Mouse (Mus musculus) spleen, postnatal 14 days (tissue): ENCODE measurements at regions not wholly inside any gene's neighbourhood (a gene's known extent, or its start where the extent isn't known, plus 50 kb on each side); places are given as distances from the start of the nearest gene placed in this dataset.

ENCODE experiments used
- DNase-seq, 2 experiments: peaks; one replicate each; pipeline ENCODE4 v3.0.0; 2021 to 2022; ENCODE audit warnings: low spot score in 2 of 2

DNA sequence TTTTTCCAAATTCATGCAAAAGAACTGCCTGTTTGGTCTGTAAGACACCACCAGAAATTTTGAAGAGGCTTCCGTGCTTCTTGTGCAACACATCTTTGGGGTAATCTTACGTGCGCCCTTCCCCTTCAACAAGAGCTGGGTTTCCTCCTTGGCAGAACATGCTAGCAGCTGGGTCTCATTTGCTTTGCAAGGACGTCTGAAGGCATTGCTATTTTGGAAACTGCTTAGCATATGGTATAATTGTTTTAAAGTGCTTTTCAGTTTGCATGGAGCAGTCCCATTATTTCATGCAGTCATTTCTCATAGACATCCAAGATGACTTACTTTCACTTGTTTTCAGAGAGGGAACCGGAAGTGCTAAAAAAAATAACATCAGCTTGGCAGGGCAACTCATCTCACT, 336.8 kb upstream of the Ubash3b start:
- DNase-seq, result no peak

DNA sequence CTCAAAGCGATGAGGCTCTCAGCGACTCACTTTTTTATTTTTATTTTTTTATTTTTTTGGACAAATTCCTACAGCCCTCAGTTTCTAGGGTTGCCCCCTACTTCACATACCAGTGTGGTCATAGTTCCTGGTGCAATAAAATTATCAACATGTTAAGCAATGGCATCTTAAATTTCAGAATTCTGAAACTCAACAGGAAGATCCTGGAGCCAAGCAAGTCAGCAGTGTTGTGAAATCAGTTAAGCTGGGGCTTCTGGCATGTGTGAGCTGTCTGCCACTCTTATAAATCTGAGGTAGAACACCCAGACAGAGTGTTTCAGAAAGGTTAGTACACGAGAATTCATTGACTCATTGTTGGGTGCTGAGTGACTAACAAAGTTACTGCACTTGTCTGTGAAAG, 328.6 kb upstream of the Ubash3b start:
- DNase-seq, result no peak

DNA sequence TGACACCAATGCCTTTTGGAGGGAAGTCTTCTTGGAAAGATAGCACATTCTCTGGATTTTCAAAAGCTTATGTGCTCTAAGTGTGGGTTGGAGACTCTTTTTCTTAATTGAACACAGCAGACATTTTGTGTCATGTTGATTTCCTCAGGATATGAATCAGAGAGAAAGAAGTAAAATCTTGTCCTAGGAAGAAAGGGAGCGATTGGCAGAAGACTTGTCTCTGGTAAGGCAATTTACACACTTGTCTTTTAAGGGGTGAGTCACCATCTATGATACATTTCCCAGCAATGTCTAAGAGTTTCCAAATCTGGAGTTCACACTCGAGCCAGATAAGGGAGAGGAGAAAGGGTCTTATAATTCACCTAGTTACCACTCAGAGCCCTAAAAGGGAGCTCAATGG, 326.5 kb upstream of the Ubash3b start:
- no peak for DNase-seq

DNA sequence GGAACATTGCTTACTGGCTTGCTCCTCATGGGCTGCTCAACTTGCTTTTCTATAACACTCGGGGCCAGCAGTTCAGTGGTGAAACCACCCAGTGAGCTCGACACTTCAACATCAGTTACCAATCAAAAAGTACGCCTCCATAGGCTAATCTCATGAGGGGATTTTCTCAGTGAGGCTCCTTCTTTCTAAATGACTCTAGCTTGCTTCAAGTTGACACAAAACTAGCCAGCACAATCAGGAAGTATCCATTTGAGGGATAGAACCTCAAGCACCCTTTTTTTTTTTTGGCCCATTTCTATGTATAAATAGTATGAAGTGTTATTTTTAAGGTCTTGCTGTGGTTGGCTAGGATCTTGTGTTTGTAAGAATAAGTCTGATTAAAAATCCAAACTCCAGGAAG, 321.7 kb upstream of the Ubash3b start:
- no peak for DNase-seq

DNA sequence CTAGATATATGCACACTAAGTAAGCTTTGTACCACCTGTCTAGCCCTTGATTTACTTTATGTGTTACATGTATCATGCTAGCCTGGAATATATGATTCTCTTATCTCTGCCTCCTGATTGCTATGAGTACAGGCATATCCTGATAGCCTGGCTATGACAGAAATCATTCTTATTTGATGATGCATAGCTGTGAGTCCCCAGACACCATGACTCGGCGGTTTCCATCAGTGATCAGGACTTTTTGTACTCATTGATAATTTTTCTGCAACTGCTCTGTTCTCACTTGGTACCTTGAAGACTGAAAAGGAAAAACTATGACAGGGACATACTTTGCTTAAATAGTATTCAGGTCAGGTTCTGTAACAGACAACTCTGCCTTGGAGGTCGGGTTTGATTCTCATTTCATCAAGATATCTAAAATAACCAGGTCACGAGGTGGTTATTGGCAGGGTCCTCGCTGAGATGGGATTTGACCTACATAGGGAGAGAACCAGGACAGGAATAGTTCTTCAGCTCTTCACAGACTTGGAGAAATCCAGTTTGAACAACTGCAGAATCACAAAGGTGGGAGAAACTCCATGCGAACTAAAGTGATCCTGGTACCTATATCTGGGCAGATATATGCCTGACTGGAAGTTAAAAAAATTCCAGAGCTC, 320.2 kb upstream of the Ubash3b start:
- DNase-seq, result no peak

DNA sequence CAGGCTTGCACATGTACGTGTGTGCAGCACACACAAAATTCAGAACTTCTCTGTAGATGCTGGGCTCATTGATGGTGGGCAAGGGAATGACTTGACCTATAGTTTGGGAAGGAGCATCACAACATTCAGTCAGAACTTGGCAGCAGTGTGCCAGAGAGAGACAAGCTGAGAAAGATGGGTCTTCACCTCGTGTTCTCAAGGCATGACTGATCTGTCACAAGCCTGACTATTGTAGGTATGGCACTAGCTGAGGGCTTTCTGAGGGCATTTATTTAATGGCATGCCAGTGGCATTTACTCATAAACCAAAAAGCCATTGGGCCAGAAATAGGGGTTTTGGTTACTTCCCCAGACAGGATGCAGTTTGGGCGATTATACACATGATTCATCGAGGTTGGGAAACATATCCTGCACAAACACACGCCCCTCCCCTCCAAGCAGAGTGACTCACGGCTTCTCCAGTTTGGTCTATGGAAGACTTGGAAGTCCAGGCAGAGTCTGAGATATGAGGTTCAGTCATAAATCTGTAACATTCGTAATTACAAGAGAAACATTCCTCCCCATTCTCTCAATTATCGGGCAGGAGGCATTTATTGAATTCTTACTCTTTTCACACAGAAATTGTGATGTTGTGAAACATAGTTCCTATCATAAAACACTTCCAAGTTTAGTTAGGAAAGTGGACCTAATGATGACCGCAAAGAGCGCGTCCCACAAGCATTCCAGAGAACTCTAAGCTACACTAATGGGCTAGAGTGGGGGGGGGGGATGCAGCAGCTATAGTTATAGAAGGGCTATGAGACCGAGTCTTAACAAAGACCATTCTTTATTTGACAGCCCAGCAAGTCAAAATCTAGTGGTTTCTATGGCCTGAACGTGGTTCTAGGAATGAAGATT, 318.6 kb upstream of the Ubash3b start:
- no peak for DNase-seq

DNA sequence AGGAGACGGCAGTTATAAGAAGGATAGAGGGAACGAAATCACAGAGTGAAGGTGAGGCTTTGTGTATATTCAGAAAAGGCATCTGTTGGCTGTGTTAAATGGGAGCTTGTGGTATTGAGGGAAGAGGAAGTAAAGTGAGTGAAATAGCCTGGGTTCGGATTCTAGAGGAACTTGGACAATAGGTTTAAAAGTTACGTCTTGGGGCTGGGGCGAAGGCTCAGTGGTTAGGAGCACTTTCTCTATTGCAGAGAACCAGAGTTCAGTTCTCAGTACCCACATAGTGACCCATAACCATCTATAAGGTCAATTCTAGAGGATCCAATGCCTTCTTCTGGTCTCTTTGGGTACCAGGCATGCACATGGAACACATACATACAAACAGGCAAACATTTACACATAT, 317.6 kb upstream of the Ubash3b start:
- no peak for DNase-seq

DNA sequence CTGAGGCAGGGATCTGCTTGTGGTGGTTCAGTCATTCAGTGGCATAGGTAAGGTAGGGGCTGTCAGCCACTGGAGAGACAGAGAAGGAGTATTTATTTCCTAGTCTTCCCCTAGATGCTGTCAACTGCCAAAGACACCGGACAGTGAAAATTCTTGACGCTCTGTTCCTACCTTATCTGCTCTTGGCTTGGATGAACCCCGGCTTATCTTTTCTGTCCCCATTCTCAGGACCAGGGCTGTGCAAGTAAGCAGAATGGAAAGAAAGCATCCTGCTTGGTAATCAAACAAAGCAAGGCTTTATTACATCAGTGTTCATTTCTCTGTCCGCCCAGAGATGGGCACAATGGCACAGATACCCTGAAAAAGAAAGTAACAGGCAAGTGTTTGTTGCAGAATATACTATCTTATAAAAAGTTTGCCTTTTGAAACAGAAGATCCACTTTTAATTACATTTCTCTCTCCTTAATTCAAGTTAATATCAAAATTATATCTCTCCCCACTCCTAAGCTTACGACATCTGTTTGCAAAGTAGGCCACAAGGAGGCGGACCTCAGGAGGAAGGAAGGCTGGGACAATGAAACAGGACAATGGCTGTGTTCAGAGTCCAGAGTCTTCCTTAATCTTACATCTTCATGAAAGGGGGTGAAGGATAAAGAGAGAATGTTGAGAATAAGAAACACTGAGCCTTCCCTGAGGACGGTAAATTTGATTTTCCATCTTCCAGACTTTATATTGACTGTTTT, 316.8 kb upstream of the Ubash3b start:
- DNase-seq, result no peak

DNA sequence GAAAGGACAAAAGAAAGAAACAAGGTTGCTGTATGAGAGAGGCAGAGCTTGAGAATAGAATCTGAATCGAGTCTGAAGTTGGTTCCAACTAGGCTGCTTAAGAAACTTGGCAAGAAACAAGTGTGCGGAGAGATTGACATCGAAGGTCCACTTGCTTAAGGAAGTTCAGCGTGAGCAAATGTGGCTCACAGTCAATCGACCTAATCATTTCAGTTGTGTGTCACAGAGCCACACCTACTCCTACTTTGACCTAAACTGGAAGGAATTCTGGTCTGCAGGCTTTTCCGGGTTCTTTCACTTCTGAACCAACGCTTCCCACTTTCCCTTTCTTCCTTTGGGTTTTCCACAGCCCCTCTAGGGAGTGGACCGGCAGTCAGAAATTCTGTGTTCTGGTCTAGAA, 313.8 kb upstream of the Ubash3b start:
- DNase-seq, result no peak

DNA sequence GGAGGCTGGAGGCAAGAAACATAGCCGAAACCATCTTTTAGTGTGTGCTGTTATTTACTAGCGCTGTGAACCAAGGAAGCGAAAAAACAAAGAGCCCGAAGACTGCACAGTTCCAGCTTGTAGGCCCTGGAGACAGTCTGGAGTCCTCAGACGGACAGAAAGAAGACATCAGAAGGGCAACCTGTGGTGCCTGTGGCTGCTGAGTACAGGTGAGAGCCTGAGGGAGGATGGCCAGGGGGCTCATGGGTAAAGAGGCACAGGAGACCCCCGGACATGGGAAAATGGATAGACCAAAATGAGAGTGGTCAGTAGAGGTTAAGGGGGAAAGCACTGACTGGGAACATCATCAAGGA, 313.4 kb upstream of the Ubash3b start:
- no peak for DNase-seq

DNA sequence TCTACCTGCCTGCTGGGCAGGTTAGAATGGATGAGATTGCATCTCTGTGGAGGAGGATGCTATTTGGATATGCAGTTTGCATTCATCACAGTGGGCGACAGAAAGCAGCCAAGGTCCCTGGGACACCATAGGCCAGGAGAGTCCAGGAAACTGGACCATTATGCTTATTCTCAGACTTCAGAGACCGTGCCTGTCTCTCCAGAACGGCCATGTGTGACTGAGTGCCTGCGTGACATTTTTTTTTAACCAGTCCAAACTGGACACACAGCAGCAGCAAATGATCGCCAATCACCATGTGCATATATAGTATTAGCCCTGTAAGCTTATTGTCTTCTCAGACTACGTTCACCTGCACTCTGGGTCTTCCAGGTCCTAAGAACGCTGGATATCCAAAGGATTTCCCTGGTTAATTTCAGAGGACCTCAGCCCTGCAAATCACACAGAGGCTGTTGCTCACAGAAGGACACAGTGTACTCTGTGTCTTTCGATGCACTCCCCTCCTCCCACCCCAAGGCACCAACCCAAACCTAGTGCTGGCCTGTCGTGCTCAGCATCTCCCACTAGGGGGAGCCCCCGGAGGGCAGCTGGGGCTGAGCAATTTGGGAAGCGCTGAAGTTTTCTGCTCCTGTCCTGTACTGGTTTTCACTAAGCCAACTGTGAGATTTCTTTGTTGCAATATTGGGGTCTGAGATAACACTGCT, 312.9 kb upstream of the Ubash3b start:
- peak; percentile 31 to 47 for DNase-seq

DNA sequence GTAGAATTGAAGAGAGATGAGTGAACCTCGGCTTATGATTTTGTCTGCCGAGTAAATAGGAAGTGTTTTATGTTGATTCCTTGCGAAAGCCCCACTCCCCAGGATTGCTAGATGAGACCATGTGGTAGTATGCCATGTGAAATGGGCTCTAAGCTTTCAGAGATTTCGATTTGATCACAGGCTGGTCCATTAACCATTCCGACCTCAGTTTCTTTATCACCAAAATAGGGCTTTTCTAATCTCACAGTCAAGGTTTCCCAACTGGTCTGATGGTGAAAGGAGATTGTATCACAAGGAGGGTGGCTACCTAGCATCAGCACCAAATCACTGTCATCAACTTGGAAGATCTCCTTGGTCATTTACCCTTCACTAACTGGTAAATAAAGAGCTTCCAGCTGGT, 312.0 kb upstream of the Ubash3b start:
- DNase-seq, result no peak

DNA sequence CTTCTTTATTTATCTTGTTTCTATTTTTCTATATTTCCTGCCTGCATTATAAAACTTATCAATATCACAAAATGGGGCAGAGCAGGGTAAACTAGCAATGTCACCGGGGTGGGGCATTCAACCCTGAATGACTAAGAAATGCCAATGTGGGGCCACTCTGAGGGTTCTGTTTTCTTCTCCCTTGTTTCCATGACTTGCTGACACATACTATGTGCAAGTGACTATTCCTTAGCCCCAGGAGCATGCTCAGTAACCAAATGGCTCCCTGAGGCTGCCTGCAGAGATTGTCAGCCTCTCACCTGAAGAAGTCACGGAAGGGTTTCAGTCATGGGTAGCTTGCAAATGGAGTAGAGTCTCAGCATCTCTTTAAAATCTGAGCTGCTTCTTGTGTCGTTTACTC, 309.8 kb upstream of the Ubash3b start:
- no peak for DNase-seq

DNA sequence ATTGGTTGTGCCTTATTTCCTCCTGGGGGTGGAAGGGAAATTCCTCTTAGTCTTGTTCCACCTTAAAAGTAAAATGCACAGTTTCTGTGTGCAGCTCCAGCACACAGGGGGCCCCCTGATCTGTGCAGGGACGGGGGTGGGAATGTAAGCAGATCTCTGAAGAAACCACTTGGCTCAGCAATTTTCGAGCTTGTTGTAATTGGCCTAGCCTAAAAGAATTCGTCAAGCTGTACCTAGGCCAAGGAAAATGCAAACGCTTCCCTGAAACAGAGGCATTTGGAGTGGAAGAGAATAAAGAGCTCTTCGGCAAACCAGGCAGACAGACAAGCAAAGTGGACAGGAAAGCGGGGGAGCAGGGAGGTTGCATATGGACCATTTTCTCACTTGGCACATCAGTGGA, 308.5 kb upstream of the Ubash3b start:
- DNase-seq, result no peak

DNA sequence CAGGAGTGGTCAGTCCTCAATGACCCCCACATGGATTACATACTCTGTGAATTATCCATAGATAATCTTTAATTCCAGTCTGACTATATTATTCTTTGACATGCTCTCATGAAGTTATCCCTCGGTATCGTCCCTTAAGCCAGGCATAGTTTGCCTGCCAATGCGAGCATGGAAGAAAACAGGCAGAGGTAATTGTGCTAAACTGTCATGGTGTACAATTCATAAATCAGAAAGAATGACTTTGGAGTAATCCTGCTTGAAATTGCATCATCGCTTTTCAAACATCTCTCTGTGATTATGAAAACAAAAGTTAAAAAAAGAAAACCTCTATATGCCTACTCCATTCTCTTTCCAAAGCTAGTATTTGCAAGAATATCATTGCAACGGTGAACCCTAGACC, 307.9 kb upstream of the Ubash3b start:
- DNase-seq, result no peak

DNA sequence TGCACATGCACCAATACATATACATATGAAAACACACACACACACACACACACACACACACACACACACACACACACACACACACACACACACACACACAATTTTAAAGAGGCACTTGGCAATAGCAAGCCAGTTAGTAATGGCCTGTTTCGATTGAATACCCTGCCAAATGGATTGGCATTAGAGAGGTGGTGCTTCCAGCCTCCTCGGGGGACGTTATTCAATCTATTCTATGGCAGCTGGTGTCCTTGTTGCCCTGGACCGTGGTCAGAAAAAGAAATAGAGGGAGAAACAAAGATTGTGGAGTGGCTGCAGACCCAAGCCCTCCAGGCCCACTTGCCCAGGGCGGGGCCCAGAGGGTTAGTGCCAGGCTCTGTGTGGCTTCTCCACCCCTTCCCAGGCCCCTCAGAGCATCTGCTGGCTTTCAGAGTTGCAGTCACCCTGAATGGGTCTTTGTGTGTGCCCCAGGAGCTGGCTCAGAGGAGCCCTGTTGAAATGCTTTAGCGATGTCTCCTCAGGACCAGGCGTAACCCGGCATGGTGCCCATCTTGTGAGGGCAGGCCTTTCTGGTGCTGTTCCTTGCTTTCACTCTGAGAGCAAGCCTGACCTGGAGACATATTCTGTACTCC, 302.7 kb upstream of the Ubash3b start:
- DNase-seq, result no peak

DNA sequence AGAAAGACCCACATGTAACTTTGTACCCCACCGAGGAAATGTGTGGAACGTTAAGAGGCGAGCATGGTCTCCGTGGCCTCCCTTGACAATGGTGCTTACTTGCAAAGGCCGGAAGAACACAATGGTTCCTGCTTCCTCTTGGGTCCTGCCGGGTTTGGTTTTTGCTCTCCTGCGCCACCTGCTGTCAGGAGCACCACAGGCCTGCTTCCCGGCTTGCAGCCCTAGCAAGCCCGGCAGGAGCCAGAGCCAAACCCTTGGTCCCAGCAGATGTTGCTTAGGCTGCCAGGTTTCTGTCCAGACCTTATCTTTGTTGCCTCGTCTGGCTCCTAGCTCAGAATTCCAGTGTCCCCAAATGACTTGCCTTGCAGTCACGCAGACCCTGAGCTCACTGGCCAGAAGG, 300.2 kb upstream of the Ubash3b start:
- DNase-seq, result peak; percentile 38 to 62

DNA sequence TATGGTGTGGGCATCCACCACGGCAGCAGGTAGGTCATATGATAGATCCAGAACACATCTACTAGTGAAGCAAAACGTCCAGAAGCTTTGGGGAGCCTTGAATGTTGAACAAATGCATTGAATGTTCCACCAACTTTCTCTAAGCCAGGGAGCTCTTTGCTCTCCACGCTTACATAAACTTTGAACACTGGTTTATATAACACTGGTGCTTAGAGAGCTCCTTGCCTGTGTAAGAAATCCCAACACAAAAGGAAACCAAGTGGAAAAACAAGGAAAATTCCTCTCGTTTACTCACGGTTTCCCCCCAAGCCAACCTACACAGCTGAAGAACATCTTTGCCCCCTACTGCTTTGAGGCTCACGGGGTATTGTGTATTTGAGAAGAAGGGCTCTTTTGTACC, 299.2 kb upstream of the Ubash3b start:
- no peak for DNase-seq

DNA sequence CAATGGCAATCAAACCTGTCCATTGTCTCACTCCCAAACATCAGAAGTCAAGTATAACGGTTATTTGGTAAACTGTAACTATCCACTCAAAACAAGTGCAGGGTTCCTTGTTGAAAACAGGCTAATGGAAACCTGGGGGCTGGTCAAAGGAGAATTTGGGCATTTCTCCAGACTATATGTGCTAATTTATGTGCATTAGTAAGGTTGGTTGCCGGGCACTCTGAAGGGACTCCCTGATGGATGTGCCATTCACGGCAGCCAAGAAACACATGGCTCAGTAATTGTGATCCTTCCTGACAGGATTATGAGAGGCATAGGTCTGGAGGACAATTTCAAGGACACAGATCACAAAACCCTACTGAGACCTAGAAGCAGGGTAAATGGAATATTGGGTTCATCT, 295.5 kb upstream of the Ubash3b start:
- no peak for DNase-seq

DNA sequence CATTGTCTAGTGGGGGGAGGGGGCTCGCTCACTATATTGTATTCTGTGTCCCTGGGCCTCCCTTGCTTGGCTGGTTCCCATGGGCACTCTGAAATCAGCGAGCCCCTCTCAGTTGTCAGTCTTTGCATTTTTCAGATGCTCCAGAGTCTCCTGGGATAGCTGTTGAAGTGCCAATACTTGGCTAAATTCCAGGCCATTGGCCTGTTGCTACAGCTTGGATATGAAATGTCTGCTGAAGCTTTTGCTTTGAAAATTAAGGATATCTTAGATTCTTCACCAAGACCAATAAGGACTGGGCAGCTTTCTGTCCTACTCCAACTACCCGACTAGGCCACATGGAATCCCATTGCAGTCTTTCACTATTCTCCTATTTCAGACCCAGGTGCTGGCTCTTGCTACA, 290.2 kb upstream of the Ubash3b start:
- no peak for DNase-seq

DNA sequence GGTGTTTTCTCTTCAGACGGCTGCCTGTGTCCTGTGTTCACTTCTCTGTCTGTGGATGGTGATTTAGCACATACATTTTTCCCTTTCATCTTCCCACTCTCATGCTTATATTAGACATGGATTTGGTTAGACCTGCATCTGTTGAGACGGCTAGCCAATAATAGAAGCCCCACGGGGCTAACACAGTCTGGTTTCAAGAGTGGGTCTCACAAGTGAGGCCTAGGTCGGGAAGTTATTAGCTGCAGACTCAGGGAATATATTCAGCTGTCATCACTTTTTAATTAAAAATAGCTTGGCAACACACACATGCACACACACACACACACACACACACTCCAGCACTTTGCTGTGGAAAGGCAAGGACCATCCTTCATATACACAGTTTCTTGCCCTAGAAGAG, 287.7 kb upstream of the Ubash3b start:
- DNase-seq, result no peak

DNA sequence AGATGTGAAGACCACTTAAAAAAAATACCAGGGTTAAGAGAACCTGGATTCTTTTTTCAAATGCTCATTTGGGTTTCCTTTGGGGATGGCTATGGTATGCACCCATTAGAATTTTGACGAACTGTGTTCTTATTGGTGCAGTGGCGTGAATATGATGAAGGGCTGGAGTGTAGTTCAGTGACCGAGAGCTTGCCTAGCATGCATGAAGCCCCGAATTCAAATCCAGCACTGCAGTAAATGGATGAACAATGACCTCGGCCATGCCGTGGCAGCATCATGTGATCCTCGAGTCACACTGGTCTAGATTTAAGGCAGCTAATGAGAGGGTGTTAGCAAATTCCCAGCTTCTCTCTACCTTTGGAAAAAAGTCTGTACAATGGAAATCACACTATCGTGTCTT, 286.4 kb upstream of the Ubash3b start:
- DNase-seq, result no peak
